Mouse (Mus musculus) neural tube, embryonic 11.5 days (tissue): ENCODE measurements around the gene Larp4. TPM values are rescaled to one million over a fixed set of nuclear protein-coding genes. Genes with fewer than 3 reads are reported as not detected.

Source experiments
- ATAC-seq: fragments of 200-750 bp; cut with Nextera tagmentation; 2 replicates; pipeline ENCODE4 v1.8.0; 2017; ENCODE audit warnings: moderate number of reproducible peaks, mild to moderate bottlenecking, moderate TSS enrichment, moderate library complexity; ENCODE audit not compliant: insufficient read depth, low FRiP score, low TSS enrichment
- DNase-seq: peaks from one replicate; pipeline ENCODE4 v3.0.0-alpha.2; 2015; ENCODE audit warnings: low spot score
- H3K27ac ChIP-seq: fragments of 300-500 bp; sonication (generic); 2 replicates; pipeline ENCODE4 v1.5.1; 2014; ENCODE audit warnings: low read depth, mild to moderate bottlenecking, low read length
- H3K27me3 ChIP-seq: fragments of 300-500 bp; sonication (generic); 2 replicates; pipeline ENCODE4 v1.6.1; 2014; ENCODE audit warnings: mild to moderate bottlenecking, low read length, mixed read lengths; ENCODE audit not compliant: control insufficient read depth, insufficient read depth
- H3K36me3 ChIP-seq: fragments of 300-500 bp; sonication (generic); 2 replicates; pipeline ENCODE4 v1.6.1; 2014; ENCODE audit warnings: mild to moderate bottlenecking, low read length, moderate library complexity, mixed read lengths; ENCODE audit not compliant: control insufficient read depth, insufficient read depth
- H3K4me1 ChIP-seq: fragments of 300-500 bp; sonication (generic); 2 replicates; pipeline ENCODE4 v1.6.1; 2014; ENCODE audit warnings: low read length, mixed read lengths; ENCODE audit not compliant: control insufficient read depth, insufficient read depth
- H3K4me2 ChIP-seq: fragments of 300-500 bp; sonication (generic); 2 replicates; pipeline ENCODE4 v1.6.1; 2014; ENCODE audit warnings: low read depth, mild to moderate bottlenecking, moderate library complexity
- H3K4me3 ChIP-seq: fragments of 300-500 bp; sonication (generic); 2 replicates; pipeline ENCODE4 v1.5.1; 2014; ENCODE audit warnings: low read depth, low read length
- H3K9ac ChIP-seq: fragments of 300-500 bp; sonication (generic); 2 replicates; pipeline ENCODE4 v1.6.1; 2014; ENCODE audit warnings: mild to moderate bottlenecking, low read length
- H3K9me3 ChIP-seq: fragments of 300-500 bp; sonication (generic); 2 replicates; pipeline ENCODE4 v1.6.1; 2016; ENCODE audit warnings: low read length; ENCODE audit not compliant: control insufficient read depth
- WGBS: fragments of 180-500 bp; shearing (Covaris S2); extraction: QIAGEN DNeasy Blood & Tissue Kit; methylation state at CpG from one replicate; pipeline ENCODE4 v1.1.7; 2014; 5-methylcytosine and 5-hydroxymethylcytosine counted together
- polyA plus RNA-seq: library from polyadenylated mRNA; unstranded; fragments of >200 nt; fragmentation: Nextera tagmentation; extraction: Ambion mirVana; gene quantifications from 2 replicates; pipeline ENCODE4 v1.2.1, GENCODE M21; 2014

The Larp4 gene
- polyA plus RNA-seq, 1 experiment from 2014 or later = 34.7 TPM

GRCm38 (mm10) chr15:100041267-100042047 lies 71.6 kb downstream of the Larp4 start:
- Histone ChIP-seq H3K9me3 (no peaks in the 10 kb centered on the region), H3K4me3 (peak overlapping the region; percentile 17), H3K36me3 (no peaks in the 10 kb centered on the region), H3K4me1 (peaks cover 20% of the 10 kb centered on the region), H3K9ac (peak overlapping the region; percentile 35), H3K27ac (peak overlapping the region; percentile 50), H3K4me2 (peak overlapping the region; percentile 63), H3K27me3 (no peaks in the 10 kb centered on the region)
- ATAC-seq (no peak), DNase-seq (no peak)
- 46% methylated on average over 10 of the region's 10 CpGs for WGBS

GRCm38 (mm10) chr15:100042048-100042400 lies 72.2 kb downstream of the Larp4 start:
- DNase-seq = no peak
- no peak overlapping the region for H3K4me3 ChIP-seq
- no peaks in the 10 kb centered on the region for H3K9me3 ChIP-seq
- 83% methylated on average over 9 of the region's 9 CpGs for WGBS
- ATAC-seq = no peak
- H3K27ac ChIP-seq = no peak overlapping the region
- H3K4me1 ChIP-seq = peaks cover 20% of the 10 kb centered on the region
- no peaks in the 10 kb centered on the region for H3K27me3 ChIP-seq
- no peak overlapping the region for H3K4me2 ChIP-seq
- no peaks in the 10 kb centered on the region for H3K36me3 ChIP-seq
- H3K9ac ChIP-seq = no peak overlapping the region

GRCm38 (mm10) chr15:100045576-100045975 lies 75.7 kb downstream of the Larp4 start:
- Histone ChIP-seq H3K36me3 (no peaks in the 10 kb centered on the region), H3K27ac (no peak overlapping the region), H3K4me2 (no peak overlapping the region), H3K27me3 (no peaks in the 10 kb centered on the region), H3K9ac (no peak overlapping the region), H3K4me3 (no peak overlapping the region), H3K4me1 (peaks cover 16% of the 10 kb centered on the region), H3K9me3 (no peaks in the 10 kb centered on the region)
- DNase-seq (no peak), ATAC-seq (no peak)
- WGBS = 62% methylated on average over 6 of the region's 6 CpGs

- H3K27me3 ChIP-seq = no peaks in the 10 kb centered on the region
- DNase-seq (no peak), ATAC-seq (no peak)
- no peak overlapping the region for H3K4me3 ChIP-seq
- peaks cover 18% of the 10 kb centered on the region for H3K4me1 ChIP-seq
- H3K4me2 ChIP-seq = no peak overlapping the region
- H3K36me3 ChIP-seq = no peaks in the 10 kb centered on the region
- no peak overlapping the region for H3K27ac ChIP-seq
- WGBS = 92% methylated on average over 7 of the region's 7 CpGs
- no peaks in the 10 kb centered on the region for H3K9me3 ChIP-seq
- H3K9ac ChIP-seq = no peak overlapping the region
Measured at GRCm38 (mm10) chr15:100049496-100050087, 79.7 kb downstream of the Larp4 start.

- H3K27me3 ChIP-seq = no peaks in the 10 kb centered on the region
- H3K9ac ChIP-seq = no peak overlapping the region
- H3K4me2 ChIP-seq = no peak overlapping the region
- H3K9me3 ChIP-seq = no peaks in the 10 kb centered on the region
- H3K4me1 ChIP-seq = peaks cover 14% of the 10 kb centered on the region
- 83% methylated on average over 7 of the region's 7 CpGs for WGBS
- ATAC-seq (no peak), DNase-seq (no peak)
- H3K4me3 ChIP-seq = no peak overlapping the region
- H3K27ac ChIP-seq = no peak overlapping the region
- H3K36me3 ChIP-seq = no peaks in the 10 kb centered on the region
Measured at GRCm38 (mm10) chr15:100050940-100051339, 81.1 kb downstream of the Larp4 start.

GRCm38 (mm10) chr15:100052726-100053125 lies 82.9 kb downstream of the Larp4 start:
- Histone ChIP-seq H3K4me2 (no peak overlapping the region), H3K36me3 (no peaks in the 10 kb centered on the region), H3K9me3 (no peaks in the 10 kb centered on the region), H3K27me3 (no peaks in the 10 kb centered on the region), H3K27ac (peak overlapping the region; percentile 17), H3K9ac (peak overlapping the region; percentile 41), H3K4me1 (peaks cover 14% of the 10 kb centered on the region), H3K4me3 (no peak overlapping the region)
- DNase-seq = peak; percentile 45
- ATAC-seq = no peak
- WGBS = 35% methylated on average over 3 of the region's 3 CpGs

GRCm38 (mm10) chr15:100056397-100056908 lies 86.6 kb downstream of the Larp4 start:
- H3K4me3 ChIP-seq = no peak overlapping the region
- H3K4me2 ChIP-seq = no peak overlapping the region
- no peaks in the 10 kb centered on the region for H3K27me3 ChIP-seq
- no peak for DNase-seq
- no peak for ATAC-seq
- 94% methylated on average over 7 of the region's 7 CpGs for WGBS
- peaks cover 14% of the 10 kb centered on the region for H3K4me1 ChIP-seq
- no peaks in the 10 kb centered on the region for H3K36me3 ChIP-seq
- no peaks in the 10 kb centered on the region for H3K9me3 ChIP-seq
- H3K27ac ChIP-seq = no peak overlapping the region
- no peak overlapping the region for H3K9ac ChIP-seq

- ATAC-seq (no peak), DNase-seq (no peak)
- H3K9me3 ChIP-seq = no peaks in the 10 kb centered on the region
- no peaks in the 10 kb centered on the region for H3K36me3 ChIP-seq
- H3K4me2 ChIP-seq = no peak overlapping the region
- WGBS = 80% methylated on average over 3 of the region's 3 CpGs
- no peak overlapping the region for H3K27ac ChIP-seq
- H3K9ac ChIP-seq = no peak overlapping the region
- peaks cover 6% of the 10 kb centered on the region for H3K4me1 ChIP-seq
- H3K27me3 ChIP-seq = no peaks in the 10 kb centered on the region
- H3K4me3 ChIP-seq = no peak overlapping the region
Measured at GRCm38 (mm10) chr15:100057698-100058097, 87.8 kb downstream of the Larp4 start.

GRCm38 (mm10) chr15:100058143-100058542 lies 88.3 kb downstream of the Larp4 start:
- no peak overlapping the region for H3K27ac ChIP-seq
- no peak for DNase-seq
- no peak overlapping the region for H3K9ac ChIP-seq
- WGBS = 95% methylated on average over 3 of the region's 3 CpGs
- H3K27me3 ChIP-seq = no peaks in the 10 kb centered on the region
- H3K4me3 ChIP-seq = no peak overlapping the region
- H3K4me1 ChIP-seq = peaks cover 2% of the 10 kb centered on the region
- H3K36me3 ChIP-seq = no peaks in the 10 kb centered on the region
- no peak for ATAC-seq
- H3K4me2 ChIP-seq = no peak overlapping the region
- no peaks in the 10 kb centered on the region for H3K9me3 ChIP-seq
